Mouse (Mus musculus) intestine, embryonic 16.5 days (tissue): ENCODE results near the gene Nos2. TPM values are rescaled to one million over a fixed set of nuclear protein-coding genes. Genes with fewer than 3 reads are reported as not detected.

Experiments
- ATAC-seq: fragments of 200-750 bp; cut with Nextera tagmentation; 2 replicates; pipeline ENCODE4 v1.8.0; 2017; ENCODE audit warnings: moderate TSS enrichment, moderate library complexity
- H3K27ac ChIP-seq: fragments of 300-500 bp; sonication (generic); 2 replicates; pipeline ENCODE4 v1.5.1; 2014; ENCODE audit warnings: mild to moderate bottlenecking, low read length
- H3K27me3 ChIP-seq: fragments of 300-500 bp; sonication (generic); replicated peaks from 2 replicates; pipeline ENCODE4 v1.6.1; 2014; ENCODE audit warnings: low read length, control low read depth, mixed read lengths; ENCODE audit not compliant: control insufficient read depth, insufficient read depth
- H3K36me3 ChIP-seq: fragments of 300-500 bp; sonication (generic); 2 replicates; pipeline ENCODE4 v1.6.1; 2014; ENCODE audit warnings: low read length, control low read depth; ENCODE audit not compliant: control insufficient read depth, insufficient read depth
- H3K4me1 ChIP-seq: fragments of 300-500 bp; sonication (generic); 2 replicates; pipeline ENCODE4 v1.6.1; 2014; ENCODE audit warnings: low read length, control low read depth, mixed read lengths; ENCODE audit not compliant: control insufficient read depth, insufficient read depth
- H3K4me2 ChIP-seq: fragments of 300-500 bp; sonication (generic); 2 replicates; pipeline ENCODE4 v1.6.1; 2014; ENCODE audit warnings: low read depth, low read length, control low read depth
- H3K4me3 ChIP-seq: fragments of 300-500 bp; sonication (generic); 2 replicates; pipeline ENCODE4 v1.5.1; 2014; ENCODE audit warnings: mild to moderate bottlenecking, low read length
- H3K9ac ChIP-seq: fragments of 300-500 bp; sonication (generic); 2 replicates; pipeline ENCODE4 v1.6.1; 2014; ENCODE audit warnings: low read depth, low read length
- H3K9me3 ChIP-seq: fragments of 300-500 bp; sonication (generic); 2 replicates; pipeline ENCODE4 v1.6.1; 2016; ENCODE audit warnings: low read length, control low read depth; ENCODE audit not compliant: control insufficient read depth
- WGBS: fragments of 180-500 bp; shearing (Covaris S2); extraction: QIAGEN DNeasy Blood & Tissue Kit; methylation state at CpG from one replicate; pipeline ENCODE4 v1.1.7; 2014; 5-methylcytosine and 5-hydroxymethylcytosine counted together
- polyA plus RNA-seq: library from polyadenylated mRNA; unstranded; fragments of >200 nt; fragmentation: Nextera tagmentation; extraction: Ambion mirVana; gene quantifications from 2 replicates; pipeline ENCODE4 v1.2.1, GENCODE M21; 2015

Gene Nos2
- polyA plus RNA-seq: 1.1 and 1.4 TPM in 2 replicates

DNA sequence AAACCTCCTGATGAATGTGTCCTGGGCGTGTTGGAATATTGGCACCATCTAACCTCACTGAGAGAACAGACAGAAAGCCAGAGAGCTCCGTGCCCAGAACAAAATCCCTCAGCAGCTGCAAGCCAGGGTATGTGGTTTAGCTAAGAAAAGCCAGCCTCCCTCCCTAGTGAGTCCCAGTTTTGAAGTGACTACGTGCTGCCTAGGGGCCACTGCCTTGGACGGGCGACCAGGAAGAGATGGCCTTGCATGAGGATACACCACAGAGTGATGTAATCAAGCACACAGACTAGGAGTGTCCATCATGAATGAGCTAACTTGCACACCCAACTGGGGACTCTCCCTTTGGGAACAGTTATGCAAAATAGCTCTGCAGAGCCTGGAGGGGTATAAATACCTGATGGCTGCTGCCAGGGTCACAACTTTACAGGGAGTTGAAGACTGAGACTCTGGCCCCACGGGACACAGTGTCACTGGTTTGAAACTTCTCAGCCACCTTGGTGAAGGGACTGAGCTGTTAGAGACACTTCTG lies at the start of gene Nos2:
TSS of gene Nos2 (plus strand) at position 377 of the 529 bp plus-strand sequence.
- no peak within 1 kb of the TSS for H3K27ac ChIP-seq
- peaks cover 18% of the 10 kb centered on the region for H3K27me3 ChIP-seq
- H3K4me2 ChIP-seq: no peak within 1 kb of the TSS
- no peak within 1 kb of the TSS for H3K4me3 ChIP-seq
- ATAC-seq: peak; percentile 60
- WGBS: 47% methylated on average over 6 of the region's 6 CpGs
- H3K36me3 ChIP-seq: no peaks in the 10 kb centered on the region
- H3K9me3 ChIP-seq: no peaks in the 10 kb centered on the region
- peaks cover 5% of the 10 kb centered on the region; the same call in 1 of the 2 replicates for H3K4me1 ChIP-seq
- H3K9ac ChIP-seq: no peak within 1 kb of the TSS

DNA sequence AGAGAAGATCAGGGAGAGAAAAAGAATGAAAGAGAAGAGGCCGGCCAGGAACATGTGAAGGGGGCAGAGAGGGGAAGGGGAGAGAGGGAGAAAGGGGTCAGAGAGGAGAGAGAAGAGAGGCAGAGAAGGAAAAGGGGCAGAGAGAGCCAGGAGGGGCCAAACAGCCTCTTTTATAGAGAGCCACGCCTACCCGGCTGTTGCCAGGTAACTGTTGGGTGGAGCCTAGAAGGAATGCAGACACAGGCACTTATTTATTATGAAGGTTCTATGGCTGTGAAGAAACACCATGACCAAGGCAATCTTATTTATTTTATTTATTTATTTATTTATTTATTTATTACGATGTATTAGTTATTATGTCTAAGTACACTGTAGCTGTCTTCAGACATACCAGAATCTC lies 49.7 kb upstream of the Nos2 start:
- H3K9me3 ChIP-seq: no peaks in the 10 kb centered on the region
- H3K9ac ChIP-seq: no peak overlapping the region
- H3K4me3 ChIP-seq: no peak overlapping the region
- WGBS: 88% methylated on average over 4 of the region's 4 CpGs
- H3K4me2 ChIP-seq: no peak overlapping the region
- no peaks in the 10 kb centered on the region for H3K4me1 ChIP-seq
- no peak overlapping the region for H3K27ac ChIP-seq
- H3K27me3 ChIP-seq: no peaks in the 10 kb centered on the region
- no peaks in the 10 kb centered on the region for H3K36me3 ChIP-seq
- ATAC-seq: 0 out of 2 replicates have a peak, but pooled peaks have one; percentile 50

DNA sequence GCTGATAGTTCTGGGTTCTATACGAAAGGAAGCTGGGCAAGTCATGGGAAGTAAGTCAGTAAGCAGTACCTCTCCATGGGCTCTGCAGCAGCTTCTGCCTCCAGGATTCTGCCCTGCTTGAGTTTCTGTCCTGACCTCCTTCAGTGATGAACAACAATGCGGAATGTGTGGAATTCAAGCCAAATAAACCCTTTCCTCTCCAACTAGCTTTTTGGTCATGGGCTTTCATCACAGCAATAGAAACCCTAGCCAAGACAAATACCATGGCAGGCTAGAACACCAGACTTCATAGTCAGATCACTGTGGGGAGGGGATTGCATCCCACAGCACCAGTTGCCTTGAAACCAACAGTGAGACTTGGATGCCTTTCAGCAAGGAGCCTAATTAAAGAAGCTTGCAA lies 47.8 kb upstream of the Nos2 start:
- Histone ChIP-seq H3K27me3 (no peaks in the 10 kb centered on the region), H3K36me3 (no peaks in the 10 kb centered on the region), H3K9ac (no peak overlapping the region), H3K27ac (no peak overlapping the region), H3K4me3 (no peak overlapping the region), H3K4me1 (no peaks in the 10 kb centered on the region), H3K4me2 (no peak overlapping the region), H3K9me3 (no peaks in the 10 kb centered on the region)
- 50% methylated on average over 2 of the region's 2 CpGs for WGBS
- ATAC-seq: no peak

DNA sequence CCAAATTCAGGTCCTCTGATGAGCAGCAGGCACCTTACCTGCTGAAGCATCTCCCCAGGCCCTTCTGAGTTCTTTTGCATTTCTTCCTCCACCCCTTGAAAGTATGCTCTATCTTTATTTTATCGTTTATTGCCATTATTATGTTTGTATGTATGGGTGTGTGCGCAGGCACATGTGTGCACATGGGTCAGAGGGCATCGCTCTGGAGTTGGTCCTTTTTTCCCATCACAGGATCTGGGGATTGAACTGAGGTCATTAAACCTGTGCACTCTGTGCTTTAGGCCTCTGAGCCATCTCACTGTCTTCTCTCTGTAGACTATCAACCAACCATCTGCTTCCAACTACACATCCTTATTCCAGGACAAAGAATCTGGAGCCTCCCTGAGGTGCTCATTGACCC lies 40.9 kb upstream of the Nos2 start:
- Histone ChIP-seq H3K27me3 (no peaks in the 10 kb centered on the region), H3K4me1 (peaks cover 4% of the 10 kb centered on the region; the same call in 1 of the 2 replicates), H3K36me3 (no peaks in the 10 kb centered on the region), H3K4me2 (no peak overlapping the region), H3K9me3 (no peaks in the 10 kb centered on the region), H3K4me3 (no peak overlapping the region), H3K9ac (no peak overlapping the region), H3K27ac (peak overlapping the region; percentile 68; the same call in 1 of the 2 replicates)
- ATAC-seq: peak; percentile 87
- WGBS: 62% methylated on average over 3 of the region's 3 CpGs

DNA sequence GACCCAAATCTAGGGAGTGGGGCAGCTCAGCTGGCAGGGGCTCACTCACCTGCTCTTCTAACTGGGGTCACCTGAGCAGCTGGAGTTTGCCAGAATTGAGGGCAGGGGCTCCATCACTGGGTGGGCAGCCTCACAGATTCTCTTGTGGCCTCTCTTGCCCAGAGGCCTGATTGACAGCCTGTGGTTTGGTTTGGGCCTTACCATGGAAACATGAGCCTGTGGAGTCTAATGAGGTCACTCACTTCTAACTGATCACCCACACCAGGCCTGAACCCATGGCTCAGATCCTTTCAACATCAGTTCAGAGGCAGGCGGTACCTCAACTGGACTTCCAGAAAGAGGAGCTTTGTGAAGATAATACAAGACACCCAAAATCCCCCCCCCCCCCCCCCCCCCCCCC lies 33.9 kb upstream of the Nos2 start:
- ATAC-seq: no peak

DNA sequence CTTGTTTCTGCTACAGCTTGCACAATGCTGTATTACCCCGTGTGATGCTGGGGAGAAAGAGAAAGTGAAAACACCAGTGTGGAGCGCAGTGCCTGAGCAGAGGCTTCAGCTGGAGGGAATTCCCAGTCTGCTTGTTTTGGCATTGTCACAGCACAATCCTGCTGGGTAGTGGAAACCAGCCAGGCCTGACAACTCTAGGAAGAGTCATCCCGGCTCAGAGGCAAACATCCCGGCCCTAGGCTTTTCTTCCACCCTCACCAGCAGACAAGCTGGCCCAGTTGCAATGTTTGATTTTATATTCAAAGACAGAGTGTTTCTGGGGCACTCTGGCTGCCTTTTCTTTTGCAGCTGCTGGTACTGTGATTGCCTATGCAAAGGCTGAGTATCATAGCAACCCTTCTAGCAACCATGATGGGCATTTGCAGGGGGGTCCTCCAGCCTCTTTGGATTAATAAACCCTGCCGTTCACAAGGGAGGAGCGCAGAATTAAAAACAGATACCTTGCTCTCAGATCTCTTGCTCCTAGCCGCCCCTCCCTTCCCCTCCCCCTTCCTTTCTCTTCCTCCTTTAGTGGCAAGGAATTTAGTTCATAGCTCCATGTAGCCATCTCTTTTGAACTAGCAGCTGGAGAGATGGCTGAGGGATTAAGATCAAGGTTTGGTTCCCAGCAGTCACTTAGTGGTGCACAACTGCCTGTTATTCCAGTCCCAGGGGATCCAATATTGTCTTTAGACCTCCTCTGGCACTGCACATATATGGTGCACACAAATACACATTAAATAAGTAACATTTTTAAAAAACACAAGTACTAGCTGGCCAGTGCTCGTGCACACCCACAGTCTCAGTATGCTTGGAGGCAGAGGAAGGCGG lies 33.2 kb upstream of the Nos2 start:
- no peak overlapping the region for H3K4me2 ChIP-seq
- no peak overlapping the region for H3K9ac ChIP-seq
- H3K9me3 ChIP-seq: no peaks in the 10 kb centered on the region
- 45% methylated on average over 9 of the region's 9 CpGs for WGBS
- no peak overlapping the region for H3K4me3 ChIP-seq
- ATAC-seq: 0 out of 2 replicates have a peak, but pooled peaks have one; percentile 63
- H3K36me3 ChIP-seq: no peaks in the 10 kb centered on the region
- H3K27ac ChIP-seq: no peak overlapping the region
- no peaks in the 10 kb centered on the region for H3K4me1 ChIP-seq
- no peaks in the 10 kb centered on the region for H3K27me3 ChIP-seq

More for the DNA sequence above, 33.9 kb upstream of the Nos2 start:
- Histone ChIP-seq H3K36me3 (no peaks in the 10 kb centered on the region), H3K9ac (no peak overlapping the region), H3K4me1 (no peaks in the 10 kb centered on the region), H3K4me3 (no peak overlapping the region), H3K4me2 (no peak overlapping the region), H3K27me3 (no peaks in the 10 kb centered on the region), H3K9me3 (no peaks in the 10 kb centered on the region), H3K27ac (no peak overlapping the region)
- WGBS: 86% methylated on average over 1 of the region's 1 CpGs

DNA sequence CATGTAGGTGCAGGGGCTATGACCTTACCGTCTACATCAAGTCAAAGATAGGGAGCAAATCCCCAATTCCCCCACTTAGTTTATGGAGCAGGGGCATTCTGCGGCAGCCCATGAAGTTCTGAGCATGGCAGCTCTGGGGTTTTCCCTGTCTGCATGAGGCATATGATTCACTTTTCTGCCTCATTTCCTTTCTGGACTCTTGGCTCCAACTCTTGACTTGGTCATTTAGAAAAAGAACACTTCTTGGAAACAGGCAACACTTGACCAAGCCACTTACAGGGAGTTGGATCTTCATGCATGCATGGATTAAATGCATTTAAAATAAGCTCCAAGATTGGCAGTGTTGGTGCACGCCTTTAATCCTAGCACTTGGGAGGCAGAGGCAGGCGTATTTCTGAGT lies 31.4 kb upstream of the Nos2 start:
- no peaks in the 10 kb centered on the region for H3K27me3 ChIP-seq
- H3K4me2 ChIP-seq: no peak overlapping the region
- WGBS: 87% methylated on average over 4 of the region's 4 CpGs
- H3K4me1 ChIP-seq: no peaks in the 10 kb centered on the region
- no peak overlapping the region for H3K4me3 ChIP-seq
- no peak overlapping the region for H3K9ac ChIP-seq
- H3K36me3 ChIP-seq: no peaks in the 10 kb centered on the region
- no peak overlapping the region for H3K27ac ChIP-seq
- no peak for ATAC-seq
- no peaks in the 10 kb centered on the region for H3K9me3 ChIP-seq

DNA sequence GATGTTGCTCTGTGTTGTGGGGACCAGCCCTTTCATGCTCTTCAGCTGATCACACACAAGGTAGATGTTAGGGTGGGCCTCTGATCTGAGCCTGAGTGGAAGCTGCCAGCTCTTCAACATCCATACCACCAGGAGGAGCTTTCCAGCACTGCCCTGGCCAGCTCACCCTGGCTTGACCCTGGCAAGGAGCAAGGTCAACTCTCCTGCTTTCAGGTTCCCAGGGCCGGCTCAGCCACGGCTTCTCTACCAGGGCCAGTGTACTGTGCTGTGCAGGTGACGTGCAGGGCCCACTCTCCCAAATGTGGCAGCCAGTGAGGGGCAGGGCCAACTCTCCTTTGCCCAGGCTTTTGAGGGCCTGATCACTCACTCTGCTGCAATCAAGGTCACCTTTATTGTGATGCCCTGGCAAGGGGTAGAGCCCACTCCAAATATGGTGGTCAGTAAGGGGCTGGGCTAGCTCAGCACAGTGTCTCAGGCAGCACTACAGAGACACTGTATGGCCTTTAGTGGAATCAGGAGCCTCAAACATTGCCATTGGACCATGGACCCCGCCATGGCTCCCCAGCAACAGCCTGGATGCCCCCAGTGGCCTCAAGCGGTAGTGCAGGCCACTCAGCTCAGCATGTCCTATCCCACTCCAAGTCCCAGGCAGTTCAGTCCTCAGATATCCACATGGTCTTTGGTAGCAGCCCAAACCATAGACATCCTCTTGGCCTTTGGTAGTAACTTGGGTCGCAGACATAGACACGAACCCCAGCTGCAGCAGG lies 24.0 kb upstream of the Nos2 start:
- Histone ChIP-seq H3K4me3 (no peak overlapping the region), H3K36me3 (no peaks in the 10 kb centered on the region), H3K27me3 (no peaks in the 10 kb centered on the region), H3K9me3 (no peaks in the 10 kb centered on the region), H3K9ac (no peak overlapping the region), H3K4me1 (no peaks in the 10 kb centered on the region), H3K27ac (no peak overlapping the region), H3K4me2 (no peak overlapping the region)
- WGBS: 69% methylated on average over 7 of the region's 7 CpGs
- ATAC-seq: no peak

DNA sequence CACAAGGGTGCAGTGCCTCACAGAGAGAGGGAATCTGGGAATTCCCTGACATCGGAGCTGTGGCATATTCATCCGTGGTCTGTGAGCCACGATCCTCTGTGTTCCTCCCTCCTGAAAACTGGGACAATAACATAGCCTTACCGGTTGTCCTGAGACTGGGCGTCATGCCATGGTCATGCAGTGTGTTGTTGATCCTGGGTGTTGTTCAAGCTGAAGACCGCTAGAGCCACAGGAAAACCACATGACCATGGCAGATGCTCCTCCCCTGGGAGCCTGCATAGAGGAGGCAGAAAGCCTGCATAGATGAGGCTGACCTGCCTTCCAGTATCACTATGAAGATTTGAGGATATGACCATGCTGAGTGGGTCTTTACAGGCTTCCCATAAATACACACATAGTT lies 5.1 kb upstream of the Nos2 start:
- no peak overlapping the region for H3K9ac ChIP-seq
- H3K27me3 ChIP-seq: 0 out of 2 replicates have a peak, but pooled peaks cover 2% of the 10 kb centered on the region
- 78% methylated on average over 6 of the region's 6 CpGs for WGBS
- no peaks in the 10 kb centered on the region for H3K36me3 ChIP-seq
- no peak overlapping the region for H3K4me3 ChIP-seq
- H3K4me1 ChIP-seq: no peaks in the 10 kb centered on the region
- no peak overlapping the region for H3K27ac ChIP-seq
- no peak for ATAC-seq
- no peaks in the 10 kb centered on the region for H3K9me3 ChIP-seq
- H3K4me2 ChIP-seq: no peak overlapping the region
